Mouse (Mus musculus) embryonic facial prominence, embryonic 14.5 days (tissue): ENCODE measurements at regions not wholly inside any gene's neighbourhood (a gene's known extent, or its start where the extent isn't known, plus 50 kb on each side); places are given as distances from the start of the nearest gene placed in this dataset.

Experiments
- ATAC-seq: fragments of 200-750 bp; cut with Nextera tagmentation; 2 replicates; pipeline ENCODE4 v1.8.0; 2017; ENCODE audit warnings: low read depth, moderate number of reproducible peaks, moderate TSS enrichment
- DNase-seq: peaks from one replicate; pipeline ENCODE4 v3.0.0-alpha.2; 2015; ENCODE audit warnings: low spot score
- H3K27ac ChIP-seq: fragments of 300-500 bp; sonication (generic); replicated peaks from 2 replicates; pipeline ENCODE4 v1.5.1; 2014; ENCODE audit warnings: low read depth, mild to moderate bottlenecking, low read length, moderate library complexity
- H3K27me3 ChIP-seq: fragments of 300-500 bp; sonication (generic); replicated peaks from 2 replicates; pipeline ENCODE4 v1.6.1; 2014; ENCODE audit warnings: low read length; ENCODE audit not compliant: control insufficient read depth, insufficient read depth
- H3K36me3 ChIP-seq: fragments of 300-500 bp; sonication (generic); 2 replicates; pipeline ENCODE4 v1.6.1; 2014; ENCODE audit warnings: low read length, mixed read lengths; ENCODE audit not compliant: control insufficient read depth, insufficient read depth
- H3K4me1 ChIP-seq: fragments of 300-500 bp; sonication (generic); 2 replicates; pipeline ENCODE4 v1.6.1; 2014; ENCODE audit warnings: antibody characterized with exemption, low read length; ENCODE audit not compliant: control insufficient read depth, insufficient read depth
- H3K4me2 ChIP-seq: fragments of 300-500 bp; sonication (generic); 2 replicates; pipeline ENCODE4 v1.6.1; 2014; ENCODE audit warnings: low read depth, mild to moderate bottlenecking, low read length, moderate library complexity, mixed read lengths
- H3K4me3 ChIP-seq: fragments of 300-500 bp; sonication (generic); 2 replicates; pipeline ENCODE4 v1.5.1; 2014; ENCODE audit warnings: low read depth, mild to moderate bottlenecking, low read length
- H3K9ac ChIP-seq: fragments of 300-500 bp; sonication (generic); 2 replicates; pipeline ENCODE4 v1.6.1; 2014; ENCODE audit warnings: low read depth, mild to moderate bottlenecking, low read length, moderate library complexity, mixed read lengths
- H3K9me3 ChIP-seq: fragments of 300-500 bp; sonication (generic); 2 replicates; pipeline ENCODE4 v1.6.1; 2016; ENCODE audit warnings: low read length; ENCODE audit not compliant: control insufficient read depth
- WGBS: fragments of 180-500 bp; shearing (Covaris S2); extraction: QIAGEN DNeasy Blood & Tissue Kit; methylation state at CpG from one replicate; pipeline ENCODE4 v1.1.7; 2014; 5-methylcytosine and 5-hydroxymethylcytosine counted together

DNA sequence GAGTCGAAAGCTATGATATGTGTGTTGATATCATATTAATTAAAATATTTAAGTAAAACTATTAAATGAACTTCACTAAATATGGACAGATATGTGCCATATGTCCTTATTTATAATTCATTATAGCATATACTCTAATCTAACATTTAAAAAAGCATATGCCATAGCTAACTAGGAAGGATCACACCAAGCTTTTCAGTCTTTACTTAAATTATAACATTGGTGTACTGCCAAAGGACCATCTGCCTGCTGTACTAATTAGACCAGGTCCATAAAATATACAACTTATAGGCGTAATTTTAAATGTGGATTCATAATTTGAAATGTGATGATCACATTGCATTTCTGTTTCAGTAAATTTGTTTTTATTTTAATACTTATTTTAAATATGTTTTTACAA is 651.9 kb upstream of the Klhl1 start:
- ATAC-seq (no peak), DNase-seq (no peak)
- H3K4me2 ChIP-seq = no peak overlapping the region
- H3K27me3 ChIP-seq = no peaks in the 10 kb centered on the region
- no peak overlapping the region for H3K27ac ChIP-seq
- no peaks in the 10 kb centered on the region for H3K9me3 ChIP-seq
- no peak overlapping the region for H3K4me3 ChIP-seq
- H3K9ac ChIP-seq = no peak overlapping the region
- WGBS = 85% methylated on average over 2 of the region's 2 CpGs
- H3K36me3 ChIP-seq = no peaks in the 10 kb centered on the region
- H3K4me1 ChIP-seq = no peaks in the 10 kb centered on the region

DNA sequence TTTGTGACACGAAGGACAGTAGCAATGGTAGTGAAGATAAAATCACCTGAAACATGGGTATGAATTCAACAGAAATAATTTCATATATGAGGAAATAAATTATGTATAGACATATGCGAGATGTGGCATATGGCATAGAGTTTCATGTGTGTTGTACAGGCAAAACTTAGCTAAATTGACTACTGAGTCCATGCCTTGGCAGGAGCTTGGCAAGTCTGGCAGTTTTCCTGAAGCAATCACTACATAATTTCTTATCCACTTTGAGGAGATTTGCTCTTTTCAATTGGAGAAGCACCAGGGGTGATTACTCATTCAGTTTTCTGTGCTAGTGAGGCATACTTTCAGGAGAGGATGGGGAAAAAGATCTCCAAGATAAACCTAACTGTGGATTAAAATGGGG is 646.9 kb upstream of the Klhl1 start:
- 85% methylated on average over 2 of the region's 2 CpGs for WGBS
- no peak for ATAC-seq

DNA sequence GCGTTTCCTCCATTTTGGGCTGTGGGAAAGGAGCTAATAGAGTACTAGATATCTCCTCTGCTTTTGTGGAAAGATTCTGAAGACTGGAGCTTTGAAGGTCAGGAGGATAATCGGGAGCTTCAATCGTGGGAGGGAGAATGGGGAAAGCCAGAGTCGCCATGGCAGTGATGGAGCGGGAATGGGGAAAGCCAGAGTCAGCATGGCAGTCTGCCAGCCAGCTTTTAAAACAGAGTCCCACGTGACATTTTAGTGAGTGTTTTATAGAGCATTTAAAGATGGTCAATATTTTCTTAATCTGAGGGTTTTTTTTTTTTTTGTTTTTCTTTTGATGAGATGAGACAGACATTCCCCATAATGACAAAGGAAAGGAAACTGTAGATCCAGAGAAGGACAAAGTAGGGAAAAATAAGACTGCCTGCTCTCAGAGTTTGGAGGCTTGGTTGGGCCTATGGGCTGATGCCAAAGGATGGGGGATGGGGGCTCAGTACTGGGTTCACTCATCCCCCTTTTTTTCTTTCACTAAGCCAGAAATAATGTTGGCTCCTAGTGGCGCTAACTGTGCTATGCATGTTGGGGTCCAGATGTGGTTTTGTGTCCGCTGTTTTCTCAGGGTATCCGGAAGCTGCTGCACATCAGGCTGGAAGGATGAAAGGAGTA is 630.2 kb upstream of the Klhl1 start:
- Histone ChIP-seq H3K4me2 (no peak overlapping the region), H3K27me3 (no peaks in the 10 kb centered on the region), H3K36me3 (no peaks in the 10 kb centered on the region), H3K27ac (no peak overlapping the region), H3K4me1 (no peaks in the 10 kb centered on the region), H3K9me3 (no peaks in the 10 kb centered on the region), H3K9ac (no peak overlapping the region), H3K4me3 (no peak overlapping the region)
- ATAC-seq (no peak), DNase-seq (no peak)
- 80% methylated on average over 9 of the region's 9 CpGs for WGBS

More for the DNA sequence above, 646.9 kb upstream of the Klhl1 start:
- H3K9me3 ChIP-seq = no peaks in the 10 kb centered on the region
- no peaks in the 10 kb centered on the region for H3K36me3 ChIP-seq
- H3K9ac ChIP-seq = no peak overlapping the region
- H3K4me1 ChIP-seq = no peaks in the 10 kb centered on the region
- H3K27me3 ChIP-seq = no peaks in the 10 kb centered on the region
- no peak for DNase-seq
- no peak overlapping the region for H3K4me3 ChIP-seq
- no peak overlapping the region for H3K27ac ChIP-seq
- H3K4me2 ChIP-seq = no peak overlapping the region

DNA sequence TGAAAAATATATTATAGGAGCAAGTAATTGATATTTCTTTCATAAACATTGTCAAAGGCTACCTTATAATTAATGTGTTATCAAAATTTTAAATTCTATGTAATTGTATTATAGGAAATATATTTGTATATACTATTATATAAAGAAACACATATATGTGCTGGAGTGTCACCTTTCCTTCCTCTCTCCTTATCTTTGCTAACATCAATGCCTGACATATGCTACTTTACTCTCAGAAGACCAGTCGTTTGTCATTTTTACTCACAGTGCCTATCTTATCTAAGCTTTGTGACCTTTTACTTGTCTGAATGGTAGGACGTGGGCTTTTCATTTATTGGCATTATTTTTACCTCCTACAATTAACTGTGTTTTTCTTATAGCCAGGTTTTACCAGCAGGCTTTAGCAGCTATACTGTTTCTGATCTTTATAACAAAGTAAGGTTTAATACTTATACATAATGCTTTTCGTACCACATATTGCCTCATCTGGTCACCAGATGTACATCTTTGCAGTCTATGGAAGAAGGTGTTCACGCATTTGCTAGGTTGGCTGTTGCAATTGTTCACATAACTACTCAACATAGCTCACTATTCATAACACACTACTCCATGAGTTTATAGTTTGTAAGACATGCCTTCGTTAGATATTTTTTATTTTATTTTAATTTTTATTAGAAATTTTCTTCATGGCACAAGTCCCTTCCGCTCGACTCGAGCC is 597.2 kb upstream of the Klhl1 start:
- Histone ChIP-seq H3K4me1 (no peaks in the 10 kb centered on the region), H3K9ac (no peak overlapping the region), H3K27me3 (no peaks in the 10 kb centered on the region), H3K4me2 (no peak overlapping the region), H3K27ac (no peak overlapping the region), H3K36me3 (no peaks in the 10 kb centered on the region), H3K9me3 (no peaks in the 10 kb centered on the region), H3K4me3 (no peak overlapping the region)
- ATAC-seq = no peak
- peak; percentile 5 for DNase-seq
- WGBS = 70% methylated on average over 8 of the region's 8 CpGs

DNA sequence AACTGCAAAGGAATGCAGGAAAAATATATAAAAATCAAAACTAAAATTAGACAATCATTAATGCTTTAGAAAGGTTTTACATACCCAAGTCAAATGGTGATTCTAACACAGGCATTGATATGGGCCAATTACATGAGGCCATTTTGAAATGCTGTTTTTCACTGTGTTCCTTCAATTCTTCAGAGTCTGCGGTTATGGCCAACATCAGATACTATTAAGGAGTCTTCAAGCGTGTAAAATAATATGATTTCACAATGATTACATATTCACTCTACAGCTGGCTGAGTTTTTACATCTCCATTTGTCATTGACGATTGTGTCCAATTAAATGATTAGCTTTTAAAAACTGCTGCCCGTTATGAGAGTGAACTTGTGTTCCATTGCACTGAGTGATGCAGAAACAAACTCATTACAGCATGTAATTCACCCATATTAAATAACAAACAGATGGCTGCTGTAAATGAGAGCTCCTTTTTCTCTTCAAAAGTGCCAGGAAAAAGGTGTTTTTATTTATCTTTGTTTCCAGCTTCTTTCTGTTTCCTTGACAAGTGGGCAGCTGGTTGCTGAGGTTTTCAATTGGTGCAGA is 582.3 kb upstream of the Klhl1 start:
- Histone ChIP-seq H3K36me3 (no peaks in the 10 kb centered on the region), H3K9me3 (no peaks in the 10 kb centered on the region), H3K27me3 (no peaks in the 10 kb centered on the region), H3K4me3 (no peak overlapping the region), H3K9ac (no peak overlapping the region), H3K27ac (no peak overlapping the region), H3K4me1 (no peaks in the 10 kb centered on the region), H3K4me2 (no peak overlapping the region)
- 42% methylated on average over 4 of the region's 4 CpGs for WGBS
- DNase-seq (peak; percentile 12), ATAC-seq (peak; percentile 41; the same call in 1 of the 2 replicates)

DNA sequence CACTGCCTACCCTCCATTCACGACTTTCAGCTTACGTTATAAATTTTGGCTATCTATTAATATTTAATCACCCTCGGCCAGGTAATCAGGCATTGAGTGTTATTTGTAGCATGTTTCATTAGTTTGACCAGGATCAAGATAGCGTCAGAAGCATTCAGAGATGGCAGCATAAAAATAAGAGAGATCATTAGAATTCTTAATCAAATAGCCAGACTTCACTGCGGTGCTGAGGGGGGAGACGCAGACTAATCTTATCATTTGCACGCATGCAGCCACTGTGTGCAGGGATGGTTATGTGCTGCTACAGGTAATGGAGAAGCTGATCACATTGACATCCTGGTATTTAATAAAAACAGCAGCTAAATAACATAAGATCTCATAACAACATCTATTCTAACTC is 574.5 kb upstream of the Klhl1 start:
- DNase-seq (no peak), ATAC-seq (no peak)
- WGBS = 85% methylated on average over 7 of the region's 7 CpGs
- no peak overlapping the region for H3K4me2 ChIP-seq
- no peaks in the 10 kb centered on the region for H3K36me3 ChIP-seq
- H3K4me3 ChIP-seq = no peak overlapping the region
- no peaks in the 10 kb centered on the region for H3K9me3 ChIP-seq
- H3K27ac ChIP-seq = no peak overlapping the region
- H3K4me1 ChIP-seq = no peaks in the 10 kb centered on the region
- H3K27me3 ChIP-seq = no peaks in the 10 kb centered on the region
- H3K9ac ChIP-seq = no peak overlapping the region

DNA sequence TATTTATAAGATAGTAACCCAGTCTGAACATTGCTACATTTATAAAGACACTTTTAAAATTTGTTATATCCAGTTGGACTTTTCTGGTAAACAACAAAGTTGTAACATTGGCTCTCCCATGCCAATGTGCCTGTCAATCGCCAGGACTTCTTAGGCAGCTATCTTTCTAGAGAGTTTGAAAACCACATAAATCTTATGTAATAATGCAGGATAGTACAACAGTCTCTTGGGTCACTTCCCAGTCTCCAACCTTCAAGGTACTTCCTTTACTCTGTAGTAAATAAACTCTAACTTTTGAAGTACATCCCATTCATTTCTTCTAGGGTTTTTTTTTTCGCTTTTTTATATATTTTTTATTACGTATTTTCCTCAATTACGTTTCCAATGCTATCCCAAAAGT is 570.0 kb upstream of the Klhl1 start:
- Histone ChIP-seq H3K4me3 (no peak overlapping the region), H3K27me3 (no peaks in the 10 kb centered on the region), H3K36me3 (no peaks in the 10 kb centered on the region), H3K9me3 (no peaks in the 10 kb centered on the region), H3K27ac (no peak overlapping the region), H3K4me2 (no peak overlapping the region), H3K4me1 (no peaks in the 10 kb centered on the region), H3K9ac (no peak overlapping the region)
- ATAC-seq (no peak), DNase-seq (no peak)
- 90% methylated on average over 4 of the region's 4 CpGs for WGBS

DNA sequence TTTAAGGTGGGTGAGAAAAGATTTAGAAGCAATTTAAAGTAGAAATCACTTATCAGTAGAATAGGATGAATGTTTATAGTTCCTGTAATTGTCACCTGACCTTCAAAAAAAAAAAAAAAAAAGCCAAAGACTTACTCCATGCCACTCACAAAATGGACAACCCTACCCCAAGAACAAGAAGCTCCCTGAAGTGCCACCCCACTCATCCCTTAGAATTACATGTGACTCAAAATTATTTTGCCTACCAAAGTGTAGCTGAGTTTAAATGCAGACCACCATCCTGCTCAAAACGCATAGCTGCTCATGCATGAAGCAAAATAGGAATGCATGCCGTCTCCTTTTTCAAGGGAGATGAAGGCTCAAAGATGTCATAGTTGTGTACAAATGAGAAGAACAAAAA is 568.4 kb upstream of the Klhl1 start:
- Histone ChIP-seq H3K27me3 (no peaks in the 10 kb centered on the region), H3K4me1 (no peaks in the 10 kb centered on the region), H3K36me3 (no peaks in the 10 kb centered on the region), H3K27ac (no peak overlapping the region), H3K9me3 (no peaks in the 10 kb centered on the region), H3K9ac (no peak overlapping the region), H3K4me3 (no peak overlapping the region), H3K4me2 (no peak overlapping the region)
- WGBS = 44% methylated on average over 2 of the region's 2 CpGs
- no peak for DNase-seq
- no peak for ATAC-seq
